Mouse (Mus musculus) testis, adult 2 months (tissue): ENCODE data around the gene Rsph1.

Experiments used
- CTCF ChIP-seq: fragments of 200-500 bp; IDR thresholded peaks from 2 replicates; pipeline ENCODE4 v1.5.1; 2012; ENCODE audit warnings: low read depth, mild to moderate bottlenecking, inconsistent platforms, low read length, moderate library complexity; ENCODE audit not compliant: control insufficient read depth, insufficient read depth, insufficient replicate concordance
- POLR2A ChIP-seq: fragments of 200-500 bp; IDR thresholded peaks from 2 replicates; pipeline ENCODE4 v1.6.1; 2012; ENCODE audit warnings: low read depth, mild to moderate bottlenecking, inconsistent platforms, low read length, moderate library complexity; ENCODE audit not compliant: control insufficient read depth

DNA sequence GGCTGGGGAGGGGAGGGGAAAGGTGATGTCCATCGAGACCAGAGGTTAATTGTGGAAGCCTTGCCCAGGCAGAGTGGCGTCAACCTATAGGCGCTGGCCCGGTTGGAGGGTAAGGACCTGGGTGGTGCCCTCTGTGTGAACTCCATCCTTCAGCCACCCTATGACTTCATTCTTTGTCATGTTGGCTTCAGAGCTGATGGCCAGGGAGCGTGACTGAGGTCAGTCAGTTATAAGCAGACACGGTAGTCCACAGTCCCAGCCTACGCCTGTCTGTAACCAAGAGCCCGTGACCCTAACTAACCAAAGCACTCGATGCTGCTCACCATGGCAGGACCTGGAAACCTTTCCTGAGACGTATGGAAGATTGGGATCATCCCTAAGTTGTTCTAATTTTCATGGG lies 35.5 kb upstream of the Rsph1 start:
- TF ChIP-seq CTCF (no peak), POLR2A (no peak)
